Mouse (Mus musculus): Measurements from ENCODE around the gene Slc25a35.
"Not testable (repeated sequence)": the region's sequence is repeated elsewhere in the genome, so short reads cannot be mapped to it uniquely, and the experiment has no call there.

Slc25a35 gene

DNA sequence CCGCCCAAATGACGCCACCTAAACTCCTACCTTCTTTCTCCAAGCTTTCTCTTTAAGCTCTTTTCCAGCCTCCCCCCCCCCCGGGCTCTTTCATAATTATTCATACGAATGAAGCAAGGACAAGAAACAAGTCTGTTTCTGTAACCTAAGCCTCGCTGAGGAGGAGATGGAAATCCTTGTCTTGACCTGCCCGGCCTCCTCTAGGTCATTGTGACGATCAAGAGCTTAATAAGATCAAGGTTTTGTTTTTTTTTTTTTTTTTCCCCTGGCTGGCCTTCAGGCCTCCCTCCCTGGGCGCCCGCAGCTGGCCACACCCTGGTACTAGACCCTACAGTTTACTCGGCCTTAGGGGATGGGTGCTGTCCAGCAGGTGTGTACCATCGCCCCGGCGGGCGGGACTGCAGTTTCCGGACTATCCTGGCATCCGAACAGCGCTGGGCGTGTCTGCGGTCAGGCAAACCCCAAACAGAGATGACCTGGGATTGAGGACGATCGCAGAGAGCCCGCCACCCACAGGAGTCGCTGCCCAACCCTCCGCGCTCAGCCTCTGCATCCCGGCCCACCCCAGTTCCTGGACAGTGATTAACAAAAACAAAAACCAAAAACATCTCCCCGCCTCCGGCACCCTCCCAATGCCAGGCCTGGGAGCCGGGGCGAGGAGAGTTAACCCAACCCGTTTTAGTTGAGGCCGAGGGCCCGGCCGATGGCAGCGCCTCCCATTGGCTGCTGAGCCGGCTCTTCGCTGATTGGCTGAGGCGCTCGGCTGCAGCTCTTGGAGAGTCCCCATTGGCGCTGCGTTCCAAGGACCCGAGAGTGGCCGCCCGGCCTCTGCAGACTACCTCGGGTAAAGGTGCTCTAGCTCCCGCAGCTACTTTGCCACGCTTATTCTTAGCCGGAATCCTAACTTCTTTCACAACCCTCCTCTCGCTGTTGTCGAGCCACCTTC is at the start of gene Slc25a35:
Gene Slc25a35, plus strand, starts transcription at position 795 of the 946 bp plus-strand sequence.
- peak; percentile 65 for DNase-seq (ENCODE audit: low read depth, low spot score)

DNA sequence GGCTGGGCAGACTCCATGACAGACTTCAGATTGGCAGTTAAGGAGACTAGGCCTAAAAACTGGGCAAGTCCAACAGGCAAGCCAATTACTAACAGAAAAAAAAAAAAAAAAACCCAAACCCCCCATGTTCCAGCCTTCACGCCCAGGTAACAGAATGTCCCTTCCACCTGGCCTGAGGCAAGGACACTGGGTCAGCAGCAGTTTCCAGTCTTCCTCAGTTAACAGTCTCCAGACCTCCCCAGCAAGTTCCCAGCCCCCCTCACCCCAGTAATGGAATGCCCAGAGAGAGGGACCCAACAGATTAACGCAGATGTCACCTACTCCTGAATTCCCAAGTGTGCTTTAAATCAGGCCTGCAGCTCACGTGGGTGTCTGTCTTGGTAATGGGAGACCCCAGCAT is 44.7 kb upstream of the Slc25a35 start:
- no peak for DNase-seq (ENCODE audit: low read depth, low spot score)

GRCm38 (mm10) chr11:68924749-68925148 is 43.2 kb upstream of the Slc25a35 start:
- no peak for DNase-seq (ENCODE audit: low read depth, low spot score)

DNA sequence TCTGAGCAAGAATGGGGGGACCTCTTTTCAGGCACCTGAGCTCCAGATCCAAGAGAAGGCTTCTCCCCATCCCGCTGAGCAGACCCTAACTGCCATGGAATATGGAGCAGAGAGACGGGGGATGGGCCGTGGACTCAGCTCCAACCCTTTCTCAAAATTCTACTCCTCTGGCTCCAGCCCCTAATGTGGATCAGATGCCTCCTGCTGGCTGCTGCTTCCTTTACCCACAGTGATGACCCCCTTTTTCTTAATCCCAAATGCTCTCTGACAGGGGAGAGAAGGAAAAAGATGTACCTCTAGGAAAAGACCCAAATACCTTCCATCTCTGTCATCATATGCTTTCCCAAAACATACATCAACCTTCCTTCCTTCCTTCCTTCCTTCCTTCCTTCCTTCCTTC is 41.0 kb upstream of the Slc25a35 start, which contains the start of gene Odf4:
Gene Odf4, minus strand, starts transcription at position 101 of the 400 bp plus-strand sequence.
- DNase-seq (ENCODE audit: low read depth, low spot score) = no peak

DNA sequence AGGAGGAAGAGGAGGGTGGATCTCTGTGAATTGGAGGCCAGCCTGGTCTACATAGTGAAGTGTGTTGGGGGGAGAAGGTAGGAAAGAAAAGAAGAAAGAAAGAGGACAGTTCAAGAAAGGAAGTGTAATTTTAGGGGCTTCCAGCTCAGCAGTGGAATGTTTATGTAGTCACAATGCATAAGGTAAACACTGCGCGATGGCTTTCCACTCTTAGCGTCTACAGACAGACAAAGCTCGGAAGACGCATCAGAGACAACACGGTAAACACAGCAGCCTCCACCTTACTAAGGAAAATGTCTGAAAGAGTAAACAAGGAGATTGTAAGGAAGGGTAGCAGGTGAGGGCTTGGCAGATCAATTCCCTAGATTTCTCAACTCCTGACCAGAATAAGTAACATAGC is 38.0 kb upstream of the Slc25a35 start:
- DNase-seq (ENCODE audit: low read depth, low spot score) = no peak

- DNase-seq (ENCODE audit: low read depth, low spot score) = no peak
Observed at GRCm38 (mm10) chr11:68933885-68934507, 33.9 kb upstream of the Slc25a35 start.

- DNase-seq (ENCODE audit: low read depth, low spot score) = not testable (repeated sequence)
Observed at GRCm38 (mm10) chr11:68936951-68937350, 31.0 kb upstream of the Slc25a35 start.

- peak; percentile 84 for DNase-seq (ENCODE audit: low read depth, low spot score)
Observed at GRCm38 (mm10) chr11:68939451-68940304, 28.3 kb upstream of the Slc25a35 start.

- no peak for DNase-seq (ENCODE audit: low read depth, low spot score)
Observed at GRCm38 (mm10) chr11:68940516-68940915, 27.4 kb upstream of the Slc25a35 start.

DNA sequence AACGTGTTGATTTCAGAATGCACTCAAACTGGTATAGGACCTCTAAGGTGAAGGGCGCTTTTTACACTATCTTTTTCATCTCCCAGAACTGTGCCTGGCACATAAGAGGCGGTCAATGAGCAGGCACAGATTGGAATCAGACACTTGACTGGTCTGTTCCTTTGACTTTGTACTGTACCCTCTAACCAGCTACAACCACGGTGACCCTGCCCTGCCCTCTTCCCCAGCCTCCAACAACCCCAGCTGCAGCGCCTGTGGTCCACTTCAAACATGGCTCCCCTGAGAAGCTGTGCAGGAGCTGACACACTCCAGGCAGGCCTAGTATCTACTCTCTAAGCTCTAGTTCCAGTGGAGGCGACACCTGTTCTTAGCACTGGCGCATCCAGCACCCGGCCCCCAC is 25.2 kb upstream of the Slc25a35 start:
- no peak for DNase-seq (ENCODE audit: low read depth, low spot score)

DNA sequence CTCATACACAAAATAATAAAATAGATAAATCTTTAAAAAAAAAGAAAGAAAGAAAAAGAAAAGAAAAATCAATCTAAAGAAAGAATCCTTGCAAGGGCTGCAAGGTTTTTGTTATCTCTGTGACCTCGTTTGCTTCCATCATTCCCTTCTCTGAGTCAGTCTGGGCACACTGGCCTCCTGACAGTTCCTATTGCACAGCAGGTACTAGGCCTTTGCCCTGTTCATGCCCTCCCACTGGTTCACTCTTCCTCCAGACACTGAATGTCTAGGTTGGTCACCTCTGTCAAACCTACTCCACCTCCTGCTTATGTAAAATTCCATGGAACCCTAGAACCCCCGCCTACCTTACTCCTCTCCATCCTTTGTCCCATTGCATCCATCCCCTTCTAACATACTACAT is 22.7 kb upstream of the Slc25a35 start:
- no peak for DNase-seq (ENCODE audit: low read depth, low spot score)

DNA sequence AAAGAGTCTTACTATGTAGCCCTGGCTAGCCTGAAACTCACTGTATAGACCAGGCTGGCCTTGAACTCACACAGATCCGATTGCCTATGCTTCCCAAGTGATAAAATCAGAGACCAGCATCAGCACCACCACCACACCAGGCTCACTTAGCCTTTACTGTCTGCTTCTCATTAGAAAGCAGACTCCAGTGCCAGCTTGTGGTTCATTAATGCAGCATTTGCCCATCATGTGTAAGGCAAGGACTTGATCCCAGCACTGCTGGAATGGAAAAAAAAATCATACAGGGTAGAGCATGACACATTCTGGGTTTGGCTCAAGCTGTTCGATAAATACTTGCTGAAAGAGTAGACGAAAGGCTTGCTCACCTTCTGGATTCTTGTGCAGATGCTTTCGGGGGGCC is 21.9 kb upstream of the Slc25a35 start:
- DNase-seq (ENCODE audit: low read depth, low spot score) = no peak

DNA sequence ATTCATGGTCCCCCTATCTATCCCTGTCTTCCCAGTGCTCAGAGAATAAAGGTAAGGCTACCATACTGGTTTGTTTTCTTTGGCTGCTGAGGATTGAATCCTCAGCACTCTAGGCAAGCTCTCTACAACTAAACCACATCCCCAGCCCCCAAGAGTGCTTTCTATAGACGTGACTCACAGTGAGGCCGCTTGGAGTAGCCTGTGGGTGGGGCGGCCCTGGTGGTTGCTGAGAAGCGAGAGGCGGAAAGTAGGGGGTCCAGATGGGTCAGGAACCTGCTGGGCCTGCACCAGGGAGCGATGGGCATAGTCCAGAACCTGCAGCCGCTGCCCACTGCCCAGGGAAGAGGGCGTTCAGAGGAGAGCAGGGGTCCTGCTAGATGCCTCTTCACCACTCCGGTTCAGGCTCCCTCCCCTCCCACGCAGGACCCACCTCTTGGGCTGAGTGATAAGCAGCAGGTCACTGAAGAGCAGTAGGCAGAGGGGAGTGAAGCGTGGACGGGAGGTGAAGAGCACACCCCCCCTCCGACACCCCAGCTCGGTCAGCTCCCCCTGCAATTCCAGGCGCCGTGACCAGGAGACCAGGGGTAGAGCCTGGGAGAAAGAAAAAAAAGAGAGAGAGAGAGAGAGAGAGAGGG is 21.0 kb upstream of the Slc25a35 start:
- no peak for DNase-seq (ENCODE audit: low read depth, low spot score)

DNA sequence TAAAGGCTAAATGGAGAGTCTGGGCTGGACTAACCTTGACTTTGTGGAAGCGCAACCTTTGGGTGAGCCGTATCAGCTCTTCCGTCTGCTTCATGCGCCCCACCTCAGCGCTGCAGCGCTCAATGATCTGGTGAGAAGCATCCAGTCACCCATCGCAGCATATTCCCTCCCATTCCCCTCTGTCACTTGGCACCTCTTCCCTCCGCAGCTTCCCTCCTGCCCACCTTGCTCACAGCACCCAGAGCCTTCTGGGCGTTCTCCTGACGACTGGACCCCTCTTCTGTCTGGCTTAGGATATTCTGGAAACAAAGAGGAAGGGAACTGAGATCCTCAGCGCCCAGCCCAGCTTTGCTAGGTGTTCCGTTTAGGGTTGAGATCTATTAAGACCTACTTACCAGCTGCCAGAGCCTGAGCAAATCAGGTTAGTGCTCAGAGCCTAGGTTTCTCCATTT is 20.4 kb upstream of the Slc25a35 start:
- peak; percentile 21 for DNase-seq (ENCODE audit: low read depth, low spot score)

- no peak for DNase-seq (ENCODE audit: low read depth, low spot score)
Observed at GRCm38 (mm10) chr11:68953903-68954302, 14.0 kb upstream of the Slc25a35 start.

GRCm38 (mm10) chr11:68954408-68954807 is 13.5 kb upstream of the Slc25a35 start:
- DNase-seq (ENCODE audit: low read depth, low spot score) = no peak

DNA sequence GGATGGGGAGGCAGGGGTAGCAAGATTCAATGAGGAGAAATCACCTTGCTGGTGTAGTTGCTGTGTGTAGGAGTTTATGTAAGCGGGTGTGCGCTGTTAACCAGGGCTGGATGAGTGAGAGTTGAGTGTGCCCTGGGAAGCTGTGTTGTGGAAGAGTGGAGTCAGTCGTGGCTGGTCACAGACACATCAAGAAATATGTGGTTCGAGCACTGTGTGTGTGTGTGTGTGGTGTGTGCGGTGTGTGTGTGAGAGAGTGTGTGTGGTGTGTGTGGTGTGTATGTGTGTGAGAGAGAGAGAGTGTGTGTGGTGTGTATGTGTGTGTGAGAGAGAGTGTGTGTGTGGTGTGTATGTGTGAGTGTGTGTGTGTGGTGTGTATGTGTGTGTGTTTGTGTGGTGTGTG is 12.5 kb upstream of the Slc25a35 start:
- DNase-seq (ENCODE audit: low read depth, low spot score) = no peak

DNA sequence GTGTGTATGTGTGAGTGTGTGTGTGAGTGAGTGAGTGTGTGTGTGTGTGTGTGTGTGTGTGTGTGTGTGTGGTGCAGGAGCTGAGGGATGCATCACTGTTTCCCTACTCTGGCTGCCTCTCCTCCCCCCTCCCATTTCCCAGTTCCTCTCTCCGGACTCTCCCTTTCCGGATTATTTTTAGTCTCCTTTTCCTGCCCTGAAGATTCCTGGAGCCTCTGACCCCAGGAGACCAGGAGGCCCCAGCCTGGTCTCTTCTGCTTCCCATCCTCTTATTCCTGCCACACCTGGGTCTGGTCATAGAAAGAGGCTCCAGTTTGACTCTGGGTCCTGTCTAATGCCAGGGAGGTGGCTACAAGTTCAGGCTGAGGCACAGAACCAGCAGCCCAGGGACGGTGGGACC is 11.8 kb upstream of the Slc25a35 start:
- DNase-seq (ENCODE audit: low read depth, low spot score) = no peak

GRCm38 (mm10) chr11:68956697-68957096 is 11.2 kb upstream of the Slc25a35 start:
- DNase-seq (ENCODE audit: low read depth, low spot score) = no peak

DNA sequence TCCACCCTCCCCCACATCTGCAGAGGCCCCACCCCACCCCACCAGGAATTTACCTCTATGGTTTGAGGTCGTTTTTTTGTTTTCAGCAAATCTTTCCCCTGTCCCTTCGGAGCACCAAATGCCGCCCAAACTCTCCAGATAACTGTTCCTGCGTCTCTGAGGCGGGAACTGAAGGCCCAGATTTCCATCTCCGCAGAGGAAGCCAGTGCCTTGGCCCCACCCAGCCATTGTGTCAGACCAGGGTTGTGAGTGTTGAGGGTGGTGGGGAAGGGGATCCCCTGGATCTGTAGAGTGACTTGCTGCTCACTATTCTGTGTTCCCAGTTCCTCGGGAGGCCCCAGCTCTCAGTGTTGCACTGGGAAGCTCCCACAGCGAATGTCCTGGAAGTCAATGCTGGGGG is 10.6 kb upstream of the Slc25a35 start, which contains the start of gene Arhgef15:
Gene Arhgef15, minus strand, starts transcription at position 173 of the 400 bp plus-strand sequence.
- no peak for DNase-seq (ENCODE audit: low read depth, low spot score)

DNA sequence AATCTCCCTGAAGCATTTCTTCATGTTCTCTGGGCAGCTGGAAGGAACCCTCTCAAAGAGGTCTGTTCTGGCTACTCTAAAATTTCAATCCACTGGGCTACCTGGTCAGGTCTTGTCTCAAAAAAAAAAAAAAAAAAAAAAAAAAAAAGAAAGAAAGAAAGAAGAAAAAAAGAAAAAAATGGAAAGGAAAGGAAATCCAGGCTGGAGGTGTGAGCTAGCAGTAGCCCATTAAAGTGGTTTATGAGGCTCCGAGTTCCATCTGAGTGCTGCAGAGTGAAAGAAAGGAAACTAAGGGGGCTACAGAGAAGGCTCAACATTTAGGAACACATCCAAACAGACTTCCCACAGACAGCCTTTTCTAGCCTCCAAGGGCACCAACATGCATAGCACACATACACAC is 10.0 kb upstream of the Slc25a35 start:
- DNase-seq (ENCODE audit: low read depth, low spot score) = no peak

Measured in retina, postnatal 7 days (tissue).